Mouse (Mus musculus): Measurements from ENCODE around the gene Stub1.

DNA sequence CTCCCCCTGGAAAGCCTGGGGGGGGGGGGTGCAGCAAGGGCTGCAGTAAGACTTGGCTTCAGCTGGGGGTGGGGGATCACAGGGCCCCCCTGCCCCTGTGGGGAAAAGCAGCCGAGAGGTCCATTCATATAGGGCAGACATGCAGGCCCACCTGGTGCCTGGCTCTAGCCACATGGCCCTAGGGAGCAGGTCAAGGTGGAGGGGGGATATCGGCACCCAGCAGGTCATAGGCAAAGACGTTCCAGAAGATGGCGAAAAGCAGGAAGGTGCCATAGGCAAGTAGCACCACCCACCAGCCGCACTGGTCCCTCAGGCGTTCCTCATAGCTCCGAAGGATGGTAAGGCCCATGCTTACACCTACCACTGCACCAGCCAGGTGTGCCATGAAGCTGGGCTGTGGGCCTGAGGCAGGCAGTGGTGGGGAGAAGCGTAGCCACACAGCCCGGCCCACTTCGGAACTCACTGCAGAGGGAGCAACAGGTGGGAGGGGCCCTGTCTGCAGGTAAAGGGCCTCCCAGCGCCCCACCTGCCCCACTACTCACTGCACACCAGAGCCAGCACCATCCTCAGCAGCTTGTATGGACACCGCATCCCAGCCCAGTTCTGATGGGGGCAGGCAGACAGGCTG is 1.5 kb upstream of the Stub1 start:
- TF ChIP-seq FOSL1 (IDR thresholded peaks at IDR 0.05; ENCODE audit: insufficient read depth, low read length, poor library complexity, severe bottlenecking) (no peak), CTCF (IDR thresholded peaks at IDR 0.05; ENCODE audit: control insufficient read depth, insufficient read depth, insufficient read length) (no peak), MYOD1 (IDR thresholded peaks at IDR 0.05; ENCODE audit: control insufficient read depth, insufficient read length, low read depth) (no peak), MAX (IDR thresholded peaks at IDR 0.05) (no peak), USF1 (IDR thresholded peaks at IDR 0.05; ENCODE audit: low read depth) (no peak), MYOG (IDR thresholded peaks at IDR 0.05; ENCODE audit: control insufficient read depth, extremely low read depth, insufficient read length) (no peak), CEBPB (IDR thresholded peaks at IDR 0.05; ENCODE audit: low read depth) (no peak)
